Mouse (Mus musculus): ENCODE measurements at regions not wholly inside any gene's neighbourhood (a gene's known extent, or its start where the extent isn't known, plus 50 kb on each side); places are given as distances from the start of the nearest gene placed in this dataset.
"Not testable (repeated sequence)": the region's sequence is repeated elsewhere in the genome, so short reads cannot be mapped to it uniquely, and the experiment has no call there.

- H3K36me3 ChIP-seq (ENCODE audit: control insufficient read depth, insufficient read depth): no peaks in the 10 kb centered on the region
- no peak overlapping the region for H3K4me2 ChIP-seq (ENCODE audit: low read depth)
- no peaks in the 10 kb centered on the region for H3K79me2 ChIP-seq (ENCODE audit: control insufficient read depth, insufficient read depth)
- H3K27me3 ChIP-seq (ENCODE audit: control insufficient read depth, insufficient read depth, insufficient read length): no peaks in the 10 kb centered on the region
- TF ChIP-seq REST (IDR thresholded peaks at IDR 0.05; ENCODE audit: insufficient read depth, insufficient read length) (no peak), POLR2AphosphoS2 (IDR thresholded peaks at IDR 0.05; ENCODE audit: insufficient read length, low read depth) (no peak), TCF3 (IDR thresholded peaks at IDR 0.05; ENCODE audit: insufficient read length, low read depth) (no peak), CEBPB (IDR thresholded peaks at IDR 0.05; ENCODE audit: insufficient read depth, poor library complexity, severe bottlenecking) (no peak), TCF12 (IDR thresholded peaks at IDR 0.05; ENCODE audit: insufficient read depth, poor library complexity, severe bottlenecking) (no peak), MYOD1 (IDR thresholded peaks at IDR 0.05; ENCODE audit: control insufficient read depth in 1 of 3, insufficient read length in 2 of 3, low read depth in 2 of 3) (no peak), MAX (IDR thresholded peaks at IDR 0.05; ENCODE audit: low read depth) (no peak), POLR2A (IDR thresholded peaks at IDR 0.05; ENCODE audit: insufficient read length, low read depth) (no peak), MYOG (IDR thresholded peaks at IDR 0.05; ENCODE audit: control insufficient read depth in 1 of 3, insufficient read depth in 1 of 3, insufficient read length in 2 of 3, low read depth in 2 of 3) (no peak), E2F4 (IDR thresholded peaks at IDR 0.05; ENCODE audit: insufficient read depth) (no peak), USF1 (IDR thresholded peaks at IDR 0.05; ENCODE audit: low read depth) (no peak), SRF (IDR thresholded peaks at IDR 0.05; ENCODE audit: control insufficient read depth, insufficient read length, low read depth) (no peak)
- H3ac ChIP-seq (ENCODE audit: control insufficient read depth, insufficient read length): no peak overlapping the region
- H3K4me3 ChIP-seq: no peak overlapping the region
Observed at GRCm38 (mm10) chr1:194390202-194390601, 227.8 kb upstream of the Plxna2 start.

GRCm38 (mm10) chr1:194378135-194378534 is 239.9 kb upstream of the Plxna2 start:
- TF ChIP-seq MYOG (IDR thresholded peaks at IDR 0.05; ENCODE audit: control insufficient read depth in 1 of 3, insufficient read depth in 1 of 3, insufficient read length in 2 of 3, low read depth in 2 of 3) (no peak), MAX (IDR thresholded peaks at IDR 0.05; ENCODE audit: low read depth) (no peak), REST (IDR thresholded peaks at IDR 0.05; ENCODE audit: insufficient read depth, insufficient read length) (no peak), E2F4 (IDR thresholded peaks at IDR 0.05; ENCODE audit: insufficient read depth) (no peak), CEBPB (IDR thresholded peaks at IDR 0.05; ENCODE audit: insufficient read depth, poor library complexity, severe bottlenecking) (no peak), MYOD1 (IDR thresholded peaks at IDR 0.05; ENCODE audit: control insufficient read depth in 1 of 3, insufficient read length in 2 of 3, low read depth in 2 of 3) (no peak), USF1 (IDR thresholded peaks at IDR 0.05; ENCODE audit: low read depth) (no peak), TCF12 (IDR thresholded peaks at IDR 0.05; ENCODE audit: insufficient read depth, poor library complexity, severe bottlenecking) (no peak), SRF (IDR thresholded peaks at IDR 0.05; ENCODE audit: control insufficient read depth, insufficient read length, low read depth) (no peak), TCF3 (IDR thresholded peaks at IDR 0.05; ENCODE audit: insufficient read length, low read depth) (no peak), POLR2A (IDR thresholded peaks at IDR 0.05; ENCODE audit: insufficient read length, low read depth) (no peak), POLR2AphosphoS2 (IDR thresholded peaks at IDR 0.05; ENCODE audit: insufficient read length, low read depth) (no peak)
- Histone ChIP-seq H3K27me3 (ENCODE audit: control insufficient read depth, insufficient read depth, insufficient read length) (no peaks in the 10 kb centered on the region), H3K4me2 (ENCODE audit: low read depth) (no peak overlapping the region), H3K36me3 (ENCODE audit: control insufficient read depth, insufficient read depth) (no peaks in the 10 kb centered on the region), H3ac (ENCODE audit: control insufficient read depth, insufficient read length) (no peak overlapping the region), H3K4me3 (no peak overlapping the region), H3K79me2 (ENCODE audit: control insufficient read depth, insufficient read depth) (no peaks in the 10 kb centered on the region)

- not testable (repeated sequence) for H3K4me3 ChIP-seq; H3K27me3 ChIP-seq (ENCODE audit: control insufficient read depth, insufficient read depth, insufficient read length); H3ac ChIP-seq (ENCODE audit: control insufficient read depth, insufficient read length)
Observed at GRCm38 (mm10) chr1:194373511-194373910, 244.5 kb upstream of the Plxna2 start.

DNA sequence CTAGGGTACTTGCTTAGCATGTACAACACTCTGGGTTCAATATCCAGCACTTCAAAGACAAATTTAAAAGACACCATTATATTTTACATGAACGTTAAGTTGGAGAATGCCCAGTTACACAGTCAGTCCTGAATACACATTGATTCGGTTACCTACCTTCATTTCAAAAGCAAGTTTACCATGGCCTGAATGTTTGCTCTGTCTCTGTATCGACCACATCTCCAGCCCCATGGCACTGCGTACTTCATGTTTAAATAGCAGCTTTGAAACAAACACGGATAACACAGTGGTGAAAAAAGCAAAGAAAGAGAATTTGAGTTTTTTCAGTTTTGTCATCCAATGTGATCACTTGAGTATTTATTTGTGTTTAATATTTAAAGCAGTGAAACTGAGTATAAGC is 254.1 kb upstream of the Plxna2 start:
- H3K36me3 ChIP-seq (ENCODE audit: control insufficient read depth, insufficient read depth): no peaks in the 10 kb centered on the region
- no peaks in the 10 kb centered on the region for H3K79me2 ChIP-seq (ENCODE audit: control insufficient read depth, insufficient read depth)
- no peak overlapping the region for H3K4me3 ChIP-seq
- no peak for TF ChIP-seq SRF (IDR thresholded peaks at IDR 0.05; ENCODE audit: control insufficient read depth, insufficient read length, low read depth)
- no peak for TF ChIP-seq CEBPB (IDR thresholded peaks at IDR 0.05; ENCODE audit: insufficient read depth, poor library complexity, severe bottlenecking)
- TF ChIP-seq POLR2A (IDR thresholded peaks at IDR 0.05; ENCODE audit: insufficient read length, low read depth): no peak
- TF ChIP-seq TCF12 (IDR thresholded peaks at IDR 0.05; ENCODE audit: insufficient read depth, poor library complexity, severe bottlenecking): no peak
- no peak for TF ChIP-seq MYOG (IDR thresholded peaks at IDR 0.05; ENCODE audit: control insufficient read depth in 1 of 3, insufficient read depth in 1 of 3, insufficient read length in 2 of 3, low read depth in 2 of 3)
- TF ChIP-seq USF1 (IDR thresholded peaks at IDR 0.05; ENCODE audit: low read depth): no peak
- no peak for TF ChIP-seq MAX (IDR thresholded peaks at IDR 0.05; ENCODE audit: low read depth)
- no peak for TF ChIP-seq POLR2AphosphoS2 (IDR thresholded peaks at IDR 0.05; ENCODE audit: insufficient read length, low read depth)
- no peak for TF ChIP-seq MYOD1 (IDR thresholded peaks at IDR 0.05; ENCODE audit: control insufficient read depth in 1 of 3, insufficient read length in 2 of 3, low read depth in 2 of 3)
- TF ChIP-seq E2F4 (IDR thresholded peaks at IDR 0.05; ENCODE audit: insufficient read depth): no peak
- TF ChIP-seq REST (IDR thresholded peaks at IDR 0.05; ENCODE audit: insufficient read depth, insufficient read length): no peak
- TF ChIP-seq TCF3 (IDR thresholded peaks at IDR 0.05; ENCODE audit: insufficient read length, low read depth): no peak
- no peak overlapping the region for H3K4me2 ChIP-seq (ENCODE audit: low read depth)
- H3K27me3 ChIP-seq (ENCODE audit: control insufficient read depth, insufficient read depth, insufficient read length): no peaks in the 10 kb centered on the region
- no peak overlapping the region for H3ac ChIP-seq (ENCODE audit: control insufficient read depth, insufficient read length)

More at GRCm38 (mm10) chr1:194373511-194373910, 244.5 kb upstream of the Plxna2 start:
- not testable (repeated sequence) for H3K36me3 ChIP-seq (ENCODE audit: control insufficient read depth, insufficient read depth); H3K79me2 ChIP-seq (ENCODE audit: control insufficient read depth, insufficient read depth); H3K4me2 ChIP-seq (ENCODE audit: low read depth)

DNA sequence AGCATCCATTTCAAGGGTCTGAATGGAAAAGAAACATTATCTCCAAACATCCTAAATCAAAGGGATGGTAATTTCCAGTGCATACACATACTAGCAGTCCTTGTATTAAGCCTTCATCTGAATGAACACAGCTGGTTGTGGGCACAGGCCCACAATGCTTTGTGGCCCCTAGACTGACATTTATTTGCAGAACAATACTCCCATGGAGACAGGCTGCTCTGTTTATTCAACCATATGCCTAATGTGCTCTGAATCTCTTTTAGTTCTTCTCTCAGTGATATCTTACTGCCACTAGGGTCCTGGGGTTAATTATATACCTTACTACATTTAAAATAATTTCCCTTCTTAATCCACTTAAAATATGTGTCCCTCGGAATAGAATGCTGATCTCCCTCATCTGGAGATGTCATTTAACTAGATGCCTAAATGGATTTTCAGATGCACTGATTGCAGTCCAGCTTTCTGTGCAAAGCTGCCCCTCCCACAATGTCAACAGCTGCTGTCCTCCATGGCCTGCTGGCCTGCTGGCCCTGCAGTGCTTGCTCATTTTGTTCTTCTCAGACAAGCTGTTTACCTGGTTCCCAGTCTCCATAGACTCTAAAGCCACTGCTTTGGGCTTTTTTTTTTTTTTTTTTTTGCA is 254.8 kb upstream of the Plxna2 start:
- Histone ChIP-seq H3K79me2 (ENCODE audit: control insufficient read depth, insufficient read depth) (no peaks in the 10 kb centered on the region), H3K36me3 (ENCODE audit: control insufficient read depth, insufficient read depth) (no peaks in the 10 kb centered on the region), H3K4me3 (no peak overlapping the region), H3K27me3 (ENCODE audit: control insufficient read depth, insufficient read depth, insufficient read length) (no peaks in the 10 kb centered on the region), H3K4me2 (ENCODE audit: low read depth) (no peak overlapping the region), H3ac (ENCODE audit: control insufficient read depth, insufficient read length) (no peak overlapping the region)
- TF ChIP-seq POLR2A (IDR thresholded peaks at IDR 0.05; ENCODE audit: insufficient read length, low read depth) (no peak), TCF3 (IDR thresholded peaks at IDR 0.05; ENCODE audit: insufficient read length, low read depth) (no peak), E2F4 (IDR thresholded peaks at IDR 0.05; ENCODE audit: insufficient read depth) (no peak), MYOD1 (IDR thresholded peaks at IDR 0.05; ENCODE audit: control insufficient read depth in 1 of 3, insufficient read length in 2 of 3, low read depth in 2 of 3) (no peak), TCF12 (IDR thresholded peaks at IDR 0.05; ENCODE audit: insufficient read depth, poor library complexity, severe bottlenecking) (no peak), SRF (IDR thresholded peaks at IDR 0.05; ENCODE audit: control insufficient read depth, insufficient read length, low read depth) (no peak), POLR2AphosphoS2 (IDR thresholded peaks at IDR 0.05; ENCODE audit: insufficient read length, low read depth) (no peak)

Data from myocyte (in vitro differentiated cells).